Mouse (Mus musculus): Measurements from ENCODE around the gene Micu1.
"Not testable (repeated sequence)": the region's sequence is repeated elsewhere in the genome, so short reads cannot be mapped to it uniquely, and the experiment has no call there.

Micu1 gene

DNA sequence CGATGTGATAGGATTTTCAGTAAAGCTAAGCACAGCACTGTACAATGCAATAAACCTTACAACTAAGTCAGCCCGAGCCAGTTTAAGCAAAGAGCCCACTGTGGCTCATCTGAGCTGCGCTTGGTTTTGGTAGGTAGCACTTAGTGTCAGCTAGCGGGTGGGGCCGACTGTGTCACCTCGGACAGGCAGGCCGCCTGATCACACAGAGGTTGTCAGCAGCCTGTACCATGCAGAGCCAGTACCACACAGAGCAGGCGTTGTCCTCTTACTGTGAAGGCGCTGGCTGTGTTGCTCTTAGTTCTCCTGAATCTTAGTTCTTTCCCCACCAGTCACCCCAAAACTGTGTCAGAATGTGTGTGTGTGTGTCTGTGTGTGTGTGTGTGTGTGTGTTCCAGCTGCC lies 146.7 kb downstream of the Micu1 start:
- DNase-seq (ENCODE audit: low spot score in 2 of 2): no peak

DNA sequence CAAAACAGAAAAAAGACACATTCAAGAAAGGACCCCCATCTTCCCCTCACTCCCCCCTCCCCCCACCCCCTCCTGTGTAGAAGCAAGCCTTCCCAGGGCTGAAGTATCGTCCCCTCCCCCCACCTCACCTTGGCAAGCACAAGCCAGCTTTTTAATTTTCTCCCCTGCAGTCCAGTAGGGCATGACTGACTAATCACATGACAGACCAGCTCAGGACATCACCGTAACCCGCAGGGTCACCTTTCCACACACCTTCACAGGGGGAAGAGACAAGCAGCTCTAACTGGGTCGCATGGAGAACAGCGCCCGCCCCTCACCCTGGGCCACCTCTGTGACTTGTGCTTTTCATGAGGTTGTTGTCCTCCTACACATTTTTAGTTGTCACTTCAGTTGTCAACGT lies 147.1 kb downstream of the Micu1 start:
- DNase-seq (ENCODE audit: low spot score in 2 of 2): no peak

DNA sequence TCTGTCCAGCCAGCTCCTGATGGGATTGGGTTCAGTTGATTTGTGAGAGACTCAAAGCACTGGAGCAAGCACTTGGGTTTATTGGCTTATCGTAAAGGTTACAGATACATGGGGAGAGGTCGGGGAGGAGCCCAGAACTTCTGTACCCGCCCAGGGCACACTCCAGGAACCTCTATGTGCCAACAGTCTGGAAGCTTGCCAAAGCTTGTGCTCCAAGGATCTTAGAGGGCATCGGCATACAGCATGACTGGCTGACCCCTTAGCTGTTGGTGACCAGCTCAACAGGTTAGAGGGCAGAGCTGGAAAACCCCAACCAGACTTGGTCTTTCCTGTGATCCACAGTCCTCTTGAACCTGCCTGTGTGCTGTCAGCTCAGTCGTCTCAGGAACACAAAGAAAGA lies 154.9 kb downstream of the Micu1 start:
- DNase-seq (ENCODE audit: low spot score in 2 of 2): no peak

DNA sequence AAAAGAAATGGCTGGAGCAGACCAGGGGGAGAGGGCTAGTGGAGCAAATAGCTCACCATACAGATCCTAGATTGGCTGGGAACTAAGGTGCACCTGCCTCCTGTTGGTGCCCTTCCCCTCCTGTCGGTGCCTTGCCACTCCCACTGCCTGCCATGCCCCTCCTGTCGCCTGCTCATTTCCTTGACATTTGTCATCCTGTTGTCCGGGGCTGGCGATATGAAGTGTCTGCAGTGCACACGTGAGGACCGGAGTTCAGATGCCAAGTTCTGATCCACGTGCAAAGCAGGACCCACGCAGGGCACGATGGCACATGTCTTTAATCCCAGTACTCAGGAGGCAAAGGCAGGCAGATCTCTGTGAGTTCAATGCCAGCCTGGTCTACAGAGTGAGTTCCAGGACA lies 158.4 kb downstream of the Micu1 start:
- no peak for DNase-seq (ENCODE audit: low spot score in 2 of 2)

DNA sequence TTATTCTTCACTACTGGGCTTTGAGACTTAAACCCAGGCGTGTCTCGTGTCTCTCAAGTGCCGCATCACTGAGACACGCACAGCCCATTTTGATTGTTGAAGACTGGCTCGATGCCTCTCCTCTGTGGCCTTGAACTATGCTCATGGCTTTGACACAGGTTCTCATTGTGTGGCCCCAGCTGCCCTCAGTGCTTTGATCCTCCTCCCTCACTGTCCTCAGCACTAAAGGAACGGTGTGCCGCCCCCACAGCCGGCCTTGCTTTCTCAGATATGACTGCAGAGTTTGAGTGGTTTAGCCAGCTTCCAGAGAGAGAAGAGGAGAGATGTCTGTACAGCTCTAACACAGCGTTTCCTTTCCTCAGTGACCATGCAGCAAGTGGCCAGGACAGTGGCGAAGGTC lies 158.9 kb downstream of the Micu1 start:
- no peak for DNase-seq (ENCODE audit: low spot score in 2 of 2)

DNA sequence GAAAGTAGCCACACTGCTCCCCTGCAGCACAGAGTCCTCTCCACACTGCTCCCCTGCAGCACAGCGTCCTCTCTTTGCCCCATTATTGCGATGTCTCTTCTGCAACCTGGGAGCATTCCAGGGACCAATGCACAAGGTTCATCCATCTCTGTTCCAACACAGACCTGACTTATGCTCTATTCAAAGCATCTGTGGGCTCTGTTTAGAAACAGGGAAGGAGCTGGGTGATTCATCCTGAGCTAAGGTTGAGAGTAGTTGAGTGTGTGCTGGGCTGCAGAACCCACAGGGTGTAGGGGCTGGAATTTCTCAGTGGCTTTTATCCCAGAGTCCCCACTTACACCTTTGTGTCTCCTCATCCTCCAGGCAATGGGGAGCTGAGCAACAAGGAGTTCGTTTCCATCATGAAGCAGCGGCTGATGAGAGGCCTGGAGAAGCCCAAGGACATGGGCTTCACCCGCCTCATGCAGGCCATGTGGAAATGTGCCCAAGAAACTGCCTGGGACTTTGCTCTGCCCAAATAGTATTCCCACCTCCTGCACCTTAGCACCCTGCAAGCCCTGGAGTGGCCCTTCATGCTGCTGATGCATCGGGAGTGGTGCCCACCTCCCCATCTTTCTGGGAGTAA lies 160.7 kb downstream of the Micu1 start:
- DNase-seq (ENCODE audit: low spot score in 2 of 2): no peak

DNA sequence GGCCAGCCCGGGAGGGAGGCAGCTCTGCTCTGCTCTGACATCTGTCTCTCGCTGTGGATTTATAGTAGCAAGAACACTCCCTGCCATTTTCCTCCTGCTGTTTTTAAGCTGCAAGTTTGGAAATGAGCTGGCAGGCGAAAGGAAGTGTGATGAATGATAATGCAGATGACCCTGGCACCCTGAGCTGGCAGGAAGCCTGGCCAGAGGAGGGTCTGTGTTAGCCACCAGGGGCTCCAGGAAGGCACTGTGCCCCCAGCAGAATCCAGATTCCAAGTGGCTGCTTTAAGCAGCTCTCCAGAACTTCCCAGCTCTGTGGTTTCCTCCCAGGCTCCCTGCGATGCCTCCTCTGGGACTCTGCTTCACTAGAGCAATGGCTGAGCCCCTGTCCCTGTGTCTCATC lies 161.3 kb downstream of the Micu1 start:
- no peak for DNase-seq (ENCODE audit: low spot score in 2 of 2)

DNA sequence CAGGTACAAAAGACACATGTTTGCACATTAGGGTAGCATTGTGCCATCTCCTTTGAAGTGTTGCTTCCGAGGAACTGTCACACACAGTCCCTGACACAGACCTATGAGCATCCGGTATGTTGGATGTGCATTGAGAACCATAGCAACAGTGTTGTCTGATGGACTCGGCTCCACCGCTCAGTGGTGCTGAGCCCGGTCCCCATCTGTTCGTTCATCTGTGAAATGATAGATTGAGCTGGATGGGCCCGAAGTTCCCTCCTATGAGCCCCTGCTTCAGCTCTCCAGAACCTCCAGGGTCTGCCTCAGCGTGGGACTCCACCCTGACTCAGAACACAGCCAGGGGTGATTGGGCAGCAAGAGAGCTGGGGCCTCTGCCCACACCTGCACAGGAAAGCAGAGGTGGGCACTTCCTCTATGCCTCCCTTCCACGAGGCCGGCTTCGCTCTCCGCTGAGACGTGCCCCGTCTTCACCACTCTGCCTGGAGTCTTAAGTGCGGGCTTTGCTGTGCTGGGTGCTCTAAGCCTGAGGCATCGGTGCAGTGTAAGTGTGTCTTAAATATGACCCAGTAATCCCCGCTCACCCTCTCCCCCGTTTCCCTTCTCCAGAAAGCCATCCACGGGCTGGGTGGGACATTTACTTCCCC lies 162.1 kb downstream of the Micu1 start:
- DNase-seq (ENCODE audit: low spot score in 2 of 2): no peak

DNA sequence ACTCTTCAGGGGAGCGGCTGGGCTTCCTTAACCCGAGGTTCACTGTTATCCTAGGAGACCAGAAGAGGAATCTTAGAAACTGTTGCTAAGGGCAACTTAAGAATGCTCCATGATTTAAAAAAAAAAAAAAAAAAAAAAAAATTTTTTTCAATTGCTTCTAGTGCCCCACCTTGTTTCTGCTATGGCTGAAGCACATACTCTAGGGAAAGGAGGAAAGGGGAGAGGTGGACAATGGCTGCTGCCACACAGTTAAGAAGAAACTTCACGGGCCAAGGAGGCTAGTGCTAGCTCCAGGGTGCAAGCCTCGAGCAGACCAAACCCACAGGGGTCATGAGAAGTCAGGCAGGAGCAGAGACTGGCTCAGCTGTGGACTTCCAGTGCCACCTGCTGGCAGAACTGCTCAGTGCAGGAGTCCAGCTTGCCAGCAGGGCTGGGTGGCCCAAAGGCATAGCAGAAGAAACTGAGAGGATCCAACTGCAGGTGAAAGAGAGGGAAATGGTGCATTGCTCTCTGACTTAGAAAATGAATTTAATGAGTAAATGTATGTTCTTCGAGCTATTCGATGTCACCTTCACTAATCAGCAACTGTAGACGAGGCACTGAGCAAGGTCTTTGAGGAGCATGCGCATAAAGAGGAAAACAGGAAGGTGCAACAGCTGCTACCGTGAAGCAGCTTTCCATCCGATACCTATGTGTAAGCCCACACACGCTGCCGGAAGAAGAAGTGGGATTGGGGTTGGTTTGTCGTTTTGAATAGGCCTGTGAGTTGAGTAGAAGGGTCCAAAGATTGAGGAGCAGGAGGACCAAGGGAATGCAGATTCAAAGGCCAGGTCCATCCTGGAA lies 162.8 kb downstream of the Micu1 start:
- DNase-seq (ENCODE audit: low spot score in 2 of 2): peak; percentile 90 to 92

DNA sequence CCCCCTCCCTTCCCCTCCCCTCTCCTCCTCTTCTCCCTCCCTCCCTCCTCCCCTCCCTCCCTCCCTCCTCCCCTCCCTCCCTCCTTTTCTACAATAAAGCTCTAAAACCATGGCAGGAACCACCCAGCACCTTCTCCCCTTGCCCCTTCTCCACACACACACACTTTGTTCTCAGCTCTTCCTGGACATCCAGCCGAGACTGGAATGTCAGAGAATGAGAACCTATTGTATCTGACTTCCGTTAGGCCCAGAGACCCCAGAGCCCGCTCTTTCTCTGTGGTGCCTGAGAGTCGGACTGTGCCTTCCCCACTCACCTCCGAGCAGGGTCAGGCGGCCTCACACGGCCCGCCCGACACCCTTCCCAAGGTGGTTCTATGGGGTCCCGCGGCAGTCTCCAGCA lies 166.0 kb downstream of the Micu1 start:
- no peak for DNase-seq (ENCODE audit: low spot score in 2 of 2)

DNA sequence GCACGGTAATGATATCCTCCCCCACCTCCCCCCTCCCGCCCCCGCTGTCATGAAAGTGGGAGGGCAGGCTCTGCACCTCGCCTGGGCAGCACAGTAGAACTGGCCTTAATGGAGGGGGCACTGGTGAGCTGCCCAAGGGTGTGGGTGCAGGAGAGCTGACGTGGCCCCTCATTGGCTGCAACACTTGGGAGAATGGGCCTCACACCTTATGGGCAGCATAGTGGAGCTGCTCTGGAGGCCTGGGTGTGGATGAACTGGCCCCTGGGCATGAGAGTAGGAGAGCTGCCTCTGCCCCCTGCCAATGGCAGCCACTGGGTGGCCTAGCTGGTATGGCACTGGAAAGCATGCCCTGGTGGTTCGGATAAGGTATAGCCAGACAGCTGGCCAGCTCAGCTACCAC lies 167.8 kb downstream of the Micu1 start:
- DNase-seq (ENCODE audit: low spot score in 2 of 2): no peak

DNA sequence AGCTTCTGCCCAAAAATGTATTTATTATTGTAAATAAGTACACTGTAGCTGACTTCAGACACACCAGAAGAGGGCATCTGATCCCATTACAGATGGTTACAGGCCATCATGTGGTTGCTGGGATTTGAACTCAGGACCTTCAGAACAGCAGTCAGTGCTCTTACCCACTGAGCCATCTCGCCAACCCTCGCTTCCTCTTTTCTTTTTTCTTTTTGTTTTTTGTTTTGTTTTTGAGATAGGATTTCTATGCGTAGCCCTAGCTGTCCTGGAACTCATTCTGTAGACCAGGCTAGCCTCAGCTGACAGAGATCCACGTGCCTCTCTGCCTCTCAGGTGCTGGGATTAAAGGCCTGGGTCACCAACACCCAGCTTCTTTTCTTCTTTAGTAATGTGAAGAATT lies 170.4 kb downstream of the Micu1 start:
- not testable (repeated sequence) for DNase-seq (ENCODE audit: low spot score in 2 of 2)

DNA sequence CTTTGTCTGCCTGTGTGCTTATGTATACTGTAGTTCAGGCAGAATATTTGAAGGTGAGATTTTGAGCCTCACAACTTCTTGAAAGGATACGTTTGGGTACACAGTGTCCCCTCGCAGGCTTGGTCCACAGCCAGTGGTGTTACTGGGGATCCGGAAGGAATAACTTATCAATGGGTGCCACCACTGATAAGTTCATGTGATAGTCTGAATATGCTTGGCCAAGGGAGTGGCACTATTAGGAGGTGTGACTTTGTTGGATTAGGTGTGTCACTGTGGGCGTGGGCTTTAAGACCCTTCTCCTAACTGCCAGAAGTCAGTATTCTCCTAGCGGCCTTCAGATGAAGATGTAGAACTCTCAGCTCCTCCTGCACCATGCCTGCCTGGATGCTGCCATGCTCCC lies 170.9 kb downstream of the Micu1 start:
- DNase-seq (ENCODE audit: low spot score in 2 of 2): no peak

DNA sequence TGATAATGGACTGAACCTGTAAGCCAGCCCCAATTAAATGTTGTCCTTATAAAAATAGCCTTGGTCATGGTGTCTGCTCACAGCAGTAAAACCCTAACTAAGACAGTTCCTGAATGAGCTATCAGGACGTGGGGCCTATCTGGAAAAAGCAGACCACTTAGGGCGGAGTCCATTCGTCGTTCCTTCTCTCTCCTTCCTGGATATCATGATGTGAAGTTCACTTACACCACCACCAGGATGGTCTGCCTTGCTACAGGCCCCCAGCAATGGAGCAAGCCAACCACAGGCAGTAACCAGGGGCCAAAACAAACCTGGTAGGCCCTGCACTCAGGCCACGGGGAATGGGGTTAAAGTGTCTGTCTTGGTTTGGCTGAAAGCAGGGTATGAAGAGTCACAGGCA lies 171.3 kb downstream of the Micu1 start:
- peak; percentile 54 to 71 for DNase-seq (ENCODE audit: low spot score in 2 of 2)

DNA sequence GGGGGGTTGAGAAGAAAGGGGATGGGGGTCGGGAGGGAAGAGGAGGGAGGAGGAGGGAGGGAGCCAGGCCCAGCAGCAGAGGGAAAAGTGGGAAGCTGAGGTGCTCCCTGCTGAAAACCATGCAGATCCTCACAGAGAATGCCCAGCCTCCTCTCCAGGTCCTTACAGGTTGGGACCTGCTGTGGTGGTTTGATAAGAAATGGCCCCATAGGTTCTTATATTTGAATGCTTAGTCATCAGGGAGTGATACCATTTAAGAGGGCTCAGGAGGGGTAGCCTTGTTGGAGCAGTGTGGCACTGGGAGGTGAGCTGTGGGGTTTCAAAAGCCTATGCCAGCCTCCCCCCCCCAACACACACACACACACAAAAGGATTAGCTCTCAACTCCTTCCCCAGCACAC lies 173.1 kb downstream of the Micu1 start:
- peak; percentile 58 to 64 for DNase-seq (ENCODE audit: low spot score in 2 of 2)

DNA sequence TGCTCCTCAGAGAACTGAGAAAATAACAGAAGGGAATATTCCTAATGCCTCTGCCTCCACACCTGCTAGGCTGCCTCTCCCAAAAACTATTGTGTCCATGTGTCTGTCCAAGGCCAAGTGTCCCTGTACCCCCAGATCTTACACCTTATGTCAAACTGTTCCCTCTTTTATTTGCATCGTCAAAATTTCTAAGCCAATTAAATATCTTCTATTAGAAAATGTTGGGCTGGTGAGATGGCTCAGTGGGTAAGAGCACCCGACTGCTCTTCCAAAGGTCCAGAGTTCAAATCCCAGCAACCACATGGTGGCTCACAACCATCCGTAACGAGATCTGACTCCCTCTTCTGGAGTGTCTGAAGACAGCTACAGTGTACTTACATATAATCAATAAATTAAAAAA lies 174.4 kb downstream of the Micu1 start:
- not testable (repeated sequence) for DNase-seq (ENCODE audit: low spot score in 2 of 2)

DNA sequence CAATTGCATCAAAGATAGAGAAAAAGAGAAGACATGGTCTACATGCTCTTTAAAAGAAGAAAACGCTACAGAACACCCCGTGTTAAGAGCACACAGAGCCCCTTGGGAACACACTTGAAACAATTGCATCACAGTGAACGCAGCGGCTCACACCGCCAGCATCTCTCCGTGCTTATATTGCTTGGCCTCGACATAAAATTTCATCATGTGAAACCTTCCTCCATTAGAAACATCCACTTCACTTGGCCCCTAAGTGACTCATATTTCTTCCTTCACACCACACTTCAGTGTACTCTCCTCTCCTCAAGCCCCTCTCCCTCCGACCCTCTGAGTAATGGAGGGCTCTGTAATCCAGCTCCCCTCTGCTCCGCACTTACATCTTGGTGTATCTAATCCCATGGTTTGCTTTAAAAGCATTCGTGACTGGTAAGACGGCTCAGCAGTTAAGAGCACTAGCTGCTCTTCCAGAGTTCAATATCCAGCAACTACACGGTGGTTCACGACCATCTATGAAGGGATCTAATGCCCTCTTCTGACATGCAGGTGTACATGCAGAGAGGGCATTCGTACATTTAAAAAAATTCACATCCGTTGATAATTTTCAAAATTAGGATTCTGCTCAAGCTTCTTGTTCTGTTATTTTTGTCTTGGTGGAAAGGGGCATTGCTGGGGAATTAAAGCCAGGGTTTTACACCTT lies 175.3 kb downstream of the Micu1 start:
- DNase-seq (ENCODE audit: low spot score in 2 of 2): no peak

DNA sequence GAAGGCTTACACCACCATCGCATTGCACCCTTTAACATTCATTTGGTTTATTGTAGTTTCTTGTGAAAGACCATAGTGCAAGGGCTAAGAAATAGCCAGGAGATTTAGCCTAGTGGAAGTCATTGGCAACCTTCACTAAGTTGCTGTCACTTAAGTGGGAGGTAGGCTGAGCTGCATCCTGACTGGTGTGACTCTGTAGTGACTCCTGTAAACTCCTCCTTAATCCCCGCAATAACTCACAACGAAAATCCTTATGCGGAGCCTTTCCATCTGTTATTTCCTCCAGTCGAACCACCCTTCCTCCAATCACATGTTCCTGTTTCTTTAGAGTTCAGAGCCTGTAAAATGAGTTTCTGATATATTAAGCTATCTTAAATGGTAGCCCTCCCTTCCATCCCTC lies 176.5 kb downstream of the Micu1 start:
- peak in 1 of 2 experiments; percentile 41 for DNase-seq (ENCODE audit: low spot score in 2 of 2)

DNA sequence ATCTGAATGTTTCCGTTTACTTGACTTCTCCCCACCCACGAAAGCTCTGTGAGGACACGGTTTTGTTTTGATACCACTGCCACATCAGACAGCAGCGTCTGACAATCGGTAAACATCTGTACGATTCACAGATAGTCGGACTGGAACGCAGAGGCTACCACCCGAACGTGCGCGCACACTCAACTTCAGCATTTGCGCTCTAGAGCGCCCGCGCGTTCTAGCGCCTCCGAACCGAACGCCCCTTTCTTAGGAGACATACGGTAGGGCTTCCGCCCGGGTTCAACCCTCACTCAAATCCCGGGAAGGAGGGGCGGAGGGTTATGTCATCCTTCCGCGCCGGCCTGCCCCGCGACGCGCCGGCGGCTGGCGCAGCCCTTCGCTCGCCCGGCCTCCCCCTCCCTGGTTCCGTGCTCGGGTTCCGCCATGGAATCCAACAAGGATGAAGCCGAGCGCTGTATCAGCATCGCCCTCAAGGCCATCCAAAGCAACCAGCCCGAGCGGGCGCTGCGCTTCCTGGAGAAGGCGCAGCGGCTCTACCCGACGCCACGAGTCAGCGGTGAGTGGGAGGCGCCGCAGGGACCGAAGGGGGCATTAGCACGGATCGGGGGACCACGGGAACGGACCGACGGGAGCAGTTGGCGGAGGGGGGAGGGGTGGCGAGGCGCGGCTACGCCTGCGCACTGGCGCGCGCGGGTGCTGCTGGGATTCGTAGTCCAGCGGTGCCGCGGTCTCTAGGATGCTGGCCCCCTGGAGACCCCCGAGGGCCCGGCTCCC lies 177.2 kb downstream of the Micu1 start, which contains the start of gene Dnajb12:
Gene Dnajb12, plus strand, starts transcription at position 302 of the 774 bp plus-strand sequence.
- DNase-seq (ENCODE audit: low spot score in 2 of 2): peak; percentile 93 to 98

DNA sequence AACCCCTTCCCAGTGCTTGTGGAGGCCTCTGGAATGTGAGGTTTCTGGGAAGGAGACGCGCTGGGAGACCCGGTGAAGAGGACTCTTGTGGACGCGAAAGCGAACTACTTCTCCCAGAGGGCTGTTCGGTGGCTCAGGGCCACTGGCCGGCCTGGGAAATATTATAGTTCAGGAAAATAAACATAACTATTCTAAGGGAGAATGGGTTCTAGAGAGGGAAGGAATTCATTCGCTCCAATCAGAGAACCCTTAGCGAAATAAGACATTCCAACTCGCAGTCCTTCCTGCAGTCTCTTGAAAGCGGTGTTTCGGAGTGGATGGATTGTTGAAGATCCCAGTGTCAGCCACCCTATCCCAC lies 177.7 kb downstream of the Micu1 start:
- DNase-seq (ENCODE audit: low spot score in 2 of 2): no peak

DNA sequence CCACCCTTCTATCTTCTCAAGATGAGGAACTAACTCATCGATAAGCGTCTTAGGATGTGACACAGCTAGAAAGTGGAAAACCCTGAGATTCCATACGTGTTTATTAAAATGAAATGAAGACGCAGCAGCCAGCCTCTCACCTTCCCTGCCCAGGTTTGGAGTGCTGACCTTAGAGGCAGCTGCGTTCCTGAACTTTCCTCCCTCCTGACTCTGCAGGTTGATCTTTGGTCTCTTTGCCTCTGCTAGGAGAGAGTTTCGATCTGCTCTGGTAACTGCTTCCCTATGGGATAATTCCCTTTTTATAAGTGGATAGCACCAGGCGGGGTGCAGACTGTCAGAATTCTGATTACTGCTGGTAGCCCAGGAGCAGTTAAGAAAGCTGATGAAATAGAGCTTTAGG lies 178.6 kb downstream of the Micu1 start:
- no peak for DNase-seq (ENCODE audit: low spot score in 2 of 2)

All from spleen, postnatal 10 days (tissue).